Mouse (Mus musculus) lung, postnatal 36 days (tissue): ENCODE data around the gene Amz1.

Source experiments
- DNase-seq: peaks from one replicate; pipeline ENCODE4 v3.0.0; 2022; ENCODE audit warnings: mixed read lengths

Gene Amz1

GRCm38 (mm10) chr5:140806252-140806651 is 82.3 kb downstream of the Amz1 start:
- no peak for DNase-seq

GRCm38 (mm10) chr5:140806939-140807338 is 83.0 kb downstream of the Amz1 start:
- DNase-seq, result no peak
